Mouse (Mus musculus) bone marrow macrophage, adult 2 months (primary cell): ENCODE results near the gene Ascc3.

Experiments
- CTCF ChIP-seq: IDR thresholded peaks from 2 replicates; pipeline ENCODE4 v1.5.1; 2012; ENCODE audit warnings: low read depth, mild to moderate bottlenecking, low read length, moderate library complexity
- POLR2A ChIP-seq: IDR thresholded peaks from 2 replicates; pipeline ENCODE4 v1.6.1; 2012; ENCODE audit warnings: mild to moderate bottlenecking, low read depth, low read length, borderline replicate concordance

DNA sequence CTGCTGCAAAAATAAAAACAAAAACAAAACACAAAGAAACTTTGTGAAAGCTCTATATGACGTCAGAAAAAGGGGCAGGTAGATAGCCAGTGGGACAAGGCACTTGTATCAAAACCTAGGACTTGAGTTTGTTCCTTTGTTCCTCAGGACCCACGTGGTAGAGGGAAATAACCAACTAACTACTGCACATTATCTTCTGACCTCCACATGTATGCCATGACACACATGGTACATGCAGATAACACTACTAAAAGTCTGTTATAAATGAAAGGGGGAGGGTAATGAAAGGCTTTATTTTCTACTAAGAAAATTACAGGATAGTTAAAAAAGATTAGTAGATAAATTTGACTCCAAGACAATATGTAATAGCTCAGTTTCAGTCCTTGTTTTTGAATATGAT lies 109.3 kb downstream of the Ascc3 start:
- TF ChIP-seq CTCF (no peak), POLR2A (no peak)
